Mouse (Mus musculus) embryo, embryonic 9.5 days (tissue): ENCODE results near the gene Ubap2l.

Source experiments
- DNase-seq: peaks from one replicate; pipeline ENCODE4 v3.0.0-alpha.2; 2017; ENCODE audit errors: extremely low spot score

Gene Ubap2l

GRCm38 (mm10) chr3:90067851-90068250 is 15.4 kb upstream of the Ubap2l start:
- DNase-seq = no peak

GRCm38 (mm10) chr3:90065553-90065952 is 13.1 kb upstream of the Ubap2l start:
- peak; percentile 46 for DNase-seq

GRCm38 (mm10) chr3:90064383-90064782 is 12.0 kb upstream of the Ubap2l start:
- DNase-seq = no peak

- DNase-seq = no peak
Measured at GRCm38 (mm10) chr3:90062539-90062938, 10.1 kb upstream of the Ubap2l start.

- DNase-seq = no peak
Measured at GRCm38 (mm10) chr3:90061549-90061948, 9.1 kb upstream of the Ubap2l start.

- DNase-seq = peak; percentile 77
Measured at GRCm38 (mm10) chr3:90051441-90052350, 732 bp downstream of the Ubap2l start, which contains the start of gene 4933434E20Rik. Gene 4933434E20Rik, plus strand, starts transcription at chr3:90051636.

- DNase-seq = no peak
Measured at GRCm38 (mm10) chr3:90049691-90050090, 2.7 kb downstream of the Ubap2l start.

GRCm38 (mm10) chr3:90036263-90036662 is 16.2 kb downstream of the Ubap2l start:
- DNase-seq = no peak

- no peak for DNase-seq
Measured at GRCm38 (mm10) chr3:90034653-90035052, 17.8 kb downstream of the Ubap2l start.

- no peak for DNase-seq
Measured at GRCm38 (mm10) chr3:90016626-90017025, 35.8 kb downstream of the Ubap2l start.

GRCm38 (mm10) chr3:90010291-90010690 is 42.1 kb downstream of the Ubap2l start:
- no peak for DNase-seq

- no peak for DNase-seq
Measured at GRCm38 (mm10) chr3:90004091-90004796, 48.2 kb downstream of the Ubap2l start.

GRCm38 (mm10) chr3:89999830-90000229 is 52.6 kb downstream of the Ubap2l start:
- DNase-seq = no peak

- DNase-seq = no peak
Measured at GRCm38 (mm10) chr3:89999090-89999489, 53.3 kb downstream of the Ubap2l start.

GRCm38 (mm10) chr3:89998612-89999054 is 53.8 kb downstream of the Ubap2l start, which contains the start of gene Hax1:
Gene Hax1, minus strand, starts transcription at chr3:89998780.
- peak; percentile 94 for DNase-seq

- peak; percentile 81 for DNase-seq
Measured at GRCm38 (mm10) chr3:89997791-89998495, 54.5 kb downstream of the Ubap2l start.

- no peak for DNase-seq
Measured at GRCm38 (mm10) chr3:89994807-89995515, 57.5 kb downstream of the Ubap2l start.

- no peak for DNase-seq
Measured at GRCm38 (mm10) chr3:89987822-89988221, 64.6 kb downstream of the Ubap2l start.

GRCm38 (mm10) chr3:89987211-89987610 is 65.2 kb downstream of the Ubap2l start:
- DNase-seq = no peak

- DNase-seq = no peak
Measured at GRCm38 (mm10) chr3:89982426-89982825, 70.0 kb downstream of the Ubap2l start.

- DNase-seq = no peak
Measured at GRCm38 (mm10) chr3:89976859-89977258, 75.6 kb downstream of the Ubap2l start.
